Mouse (Mus musculus) thymus, postnatal 14 days (tissue): Measurements from ENCODE around the gene Atpif1.
"Not testable (repeated sequence)": the region's sequence is repeated elsewhere in the genome, so short reads cannot be mapped to it uniquely, and the experiment has no call there.

ENCODE experiments used
- DNase-seq: peaks from one replicate; pipeline ENCODE4 v3.0.0; 2021

The Atpif1 gene

GRCm38 (mm10) chr4:132490273-132491010 lies 43.0 kb downstream of the Atpif1 start:
- DNase-seq: no peak

GRCm38 (mm10) chr4:132488976-132489375 lies 44.5 kb downstream of the Atpif1 start:
- no peak for DNase-seq

- no peak for DNase-seq
Measured at GRCm38 (mm10) chr4:132488521-132488920, 44.9 kb downstream of the Atpif1 start.

- DNase-seq: no peak
Measured at GRCm38 (mm10) chr4:132484820-132485219, 48.6 kb downstream of the Atpif1 start.

- DNase-seq: no peak
Measured at GRCm38 (mm10) chr4:132484231-132484630, 49.2 kb downstream of the Atpif1 start.

- DNase-seq: no peak
Measured at GRCm38 (mm10) chr4:132482956-132483608, 50.4 kb downstream of the Atpif1 start.

GRCm38 (mm10) chr4:132482104-132482503 lies 51.4 kb downstream of the Atpif1 start:
- not testable (repeated sequence) for DNase-seq
